Mouse (Mus musculus) adrenal gland, postnatal 25 days (tissue): ENCODE measurements around the gene Srcap. TPM values are rescaled to one million over a fixed set of nuclear protein-coding genes. Genes with fewer than 3 reads are reported as not detected.

Source experiments
- DNase-seq: peaks from one replicate; pipeline ENCODE4 v3.0.0; 2021; ENCODE audit warnings: mixed read lengths
- microRNA-seq, 2 experiments: library from miRNA; unstranded; fragments of <30 nt; microRNA quantifications; one replicate each; pipeline ENCODE4 v1.2.0; 2021
- total RNA-seq: library from RNA; stranded (reverse); gene quantifications from 2 replicates; pipeline ENCODE4 v1.2.3, GENCODE M21; 2021

Gene Srcap
- total RNA-seq, 1 experiment from 2014 or later: 125 TPM

- DNase-seq: no peak
Measured at GRCm38 (mm10) chr7:127574115-127574514, 62.3 kb downstream of the Srcap start.

- DNase-seq: no peak
Measured at GRCm38 (mm10) chr7:127583260-127583659, 71.5 kb downstream of the Srcap start.

GRCm38 (mm10) chr7:127585031-127585430 is 73.2 kb downstream of the Srcap start:
- DNase-seq: no peak

GRCm38 (mm10) chr7:127586149-127586548 is 74.4 kb downstream of the Srcap start:
- no peak for DNase-seq

GRCm38 (mm10) chr7:127587196-127587595 is 75.4 kb downstream of the Srcap start:
- no peak for DNase-seq

- peak; percentile 89 for DNase-seq
Measured at GRCm38 (mm10) chr7:127588011-127588871, 76.5 kb downstream of the Srcap start, which contains the start of the genes Ccdc189 and Rnf40. Gene Ccdc189 (minus strand): TSS chr7:127588595. Gene Rnf40 (plus strand): TSS chr7:127588767.

GRCm38 (mm10) chr7:127588901-127589300 is 77.1 kb downstream of the Srcap start:
- no peak for DNase-seq

GRCm38 (mm10) chr7:127589637-127590036 is 77.9 kb downstream of the Srcap start:
- DNase-seq: no peak

GRCm38 (mm10) chr7:127591108-127591507 is 79.3 kb downstream of the Srcap start:
- no peak for DNase-seq

GRCm38 (mm10) chr7:127592575-127592974 is 80.8 kb downstream of the Srcap start:
- DNase-seq: no peak

- DNase-seq: no peak
Measured at GRCm38 (mm10) chr7:127596747-127597146, 85.0 kb downstream of the Srcap start.

- no peak for DNase-seq
Measured at GRCm38 (mm10) chr7:127600612-127601011, 88.8 kb downstream of the Srcap start.

- no peak for DNase-seq
Measured at GRCm38 (mm10) chr7:127601735-127602134, 90.0 kb downstream of the Srcap start.

GRCm38 (mm10) chr7:127602903-127603302 is 91.1 kb downstream of the Srcap start:
- no peak for DNase-seq

- no peak for DNase-seq
Measured at GRCm38 (mm10) chr7:127604256-127604655, 92.5 kb downstream of the Srcap start.

- DNase-seq: no peak
Measured at GRCm38 (mm10) chr7:127607150-127607549, 95.4 kb downstream of the Srcap start.

Small RNA genes within 50 kb of the gene (microRNA-seq; reads per million reads assigned to microRNA genes)
- gene Gm47278 (0 to 0.34 reads per million in 2 experiments), gene Mir7060 (0 reads per million in 2 experiments)

Other genes starting within 250 kb of the Srcap start
- 114 and 117 TPM in 2 replicates for gene Sephs2, start 237.9 kb upstream of the Srcap start, total RNA-seq
- 0.57 and 1.0 TPM in 2 replicates for gene Itgal, start 215.7 kb upstream of the Srcap start, total RNA-seq
- 31.4 and 32.8 TPM in 2 replicates for gene Zfp768, start 166.4 kb upstream of the Srcap start, total RNA-seq
- gene Zfp747, start 135.9 kb upstream of the Srcap start, total RNA-seq: 8.3 and 11.2 TPM in 2 replicates
- gene 9130019O22Rik, start 124.8 kb upstream of the Srcap start, total RNA-seq: 5.3 and 5.9 TPM in 2 replicates
- 9.6 and 10.7 TPM in 2 replicates for gene E430018J23Rik, start 118.4 kb upstream of the Srcap start, total RNA-seq
- 7.5 and 8.0 TPM in 2 replicates for gene Zfp764, start 105.2 kb upstream of the Srcap start, total RNA-seq
- gene Zfp688, start 89.9 kb upstream of the Srcap start, total RNA-seq: 13.3 and 23.3 TPM in 2 replicates
- 3.3 and 4.2 TPM in 2 replicates for gene Zfp689, start 62.8 kb upstream of the Srcap start, total RNA-seq
- gene Prr14, start 52.4 kb upstream of the Srcap start, total RNA-seq: 62.4 and 63.3 TPM in 2 replicates
- gene Fbrs, start 32.8 kb upstream of the Srcap start, total RNA-seq: 84.4 and 86.7 TPM in 2 replicates
- gene Gm42715, start 7.6 kb downstream of the Srcap start, total RNA-seq: 21.7 and 31.3 TPM in 2 replicates
- not detected in 2 replicates for gene Tmem265, start 49.4 kb downstream of the Srcap start, total RNA-seq
- 52.3 and 55.0 TPM in 2 replicates for gene Phkg2, start 61.4 kb downstream of the Srcap start, total RNA-seq
- gene Ccdc189, start 76.6 kb downstream of the Srcap start, total RNA-seq: 12.7 and 15.4 TPM in 2 replicates
- gene Rnf40, start 76.8 kb downstream of the Srcap start, total RNA-seq: 60.6 and 69.6 TPM in 2 replicates
- gene Zfp629, start 103.8 kb downstream of the Srcap start, total RNA-seq: 25.1 and 25.4 TPM in 2 replicates
- 64.9 and 114 TPM in 2 replicates for gene Bcl7c, start 196.9 kb downstream of the Srcap start, total RNA-seq
- 2.5 and 2.6 TPM in 2 replicates for gene Ctf1, start 200.8 kb downstream of the Srcap start, total RNA-seq
- gene Ctf2, start 220.2 kb downstream of the Srcap start, total RNA-seq: not detected in 2 replicates
- gene Fbxl19, start 232.6 kb downstream of the Srcap start, total RNA-seq: 18.3 and 18.5 TPM in 2 replicates